Mouse (Mus musculus) spleen, adult 18-20 months (tissue): ENCODE results near the gene Zfp526.

Experiments used
- DNase-seq, 2 experiments: peaks; one replicate each; pipeline ENCODE4 v3.0.0; 2022; ENCODE audit warnings: mixed read lengths in 2 of 2

Zfp526 gene

DNA sequence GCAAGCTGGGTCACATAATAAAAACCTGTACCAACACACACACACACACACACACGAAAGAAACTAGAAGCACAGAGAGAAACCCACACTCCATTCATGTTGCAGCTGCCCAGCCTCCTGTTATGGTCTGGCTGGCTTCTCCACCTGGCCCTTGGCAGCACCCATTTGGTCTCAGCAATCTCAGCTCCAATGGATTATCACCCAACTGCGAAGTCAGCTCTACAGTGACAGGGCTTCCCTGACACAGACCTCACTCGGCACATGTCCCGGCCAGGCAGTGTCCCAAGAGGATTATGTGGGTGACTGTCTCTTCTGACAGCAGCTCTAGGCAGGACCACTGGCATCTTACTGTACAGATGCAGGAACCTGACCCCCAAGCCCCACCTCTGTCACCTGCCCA is 10.7 kb upstream of the Zfp526 start:
- no peak for DNase-seq

DNA sequence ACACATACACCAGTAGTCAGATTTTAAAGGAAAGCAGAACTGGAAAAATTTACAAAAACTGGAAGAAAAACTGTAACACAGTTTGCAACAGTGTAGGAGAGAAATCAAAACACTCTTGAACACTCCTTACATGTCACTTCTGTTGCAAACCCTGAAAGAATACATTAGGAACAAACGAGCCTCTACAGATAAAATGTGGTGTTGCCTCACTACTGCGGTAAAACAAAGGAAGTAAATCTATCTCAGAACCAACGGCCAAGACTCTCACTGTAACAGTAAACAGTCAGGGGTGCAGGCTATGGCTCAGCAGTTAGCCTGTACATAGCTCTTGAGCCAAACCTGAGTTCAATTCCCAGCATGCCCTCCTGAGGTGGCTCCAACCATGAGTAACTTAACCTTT is 8.1 kb upstream of the Zfp526 start:
- no peak for DNase-seq

- no peak for DNase-seq
Observed at GRCm38 (mm10) chr7:25214172-25214571, 7.1 kb upstream of the Zfp526 start.

DNA sequence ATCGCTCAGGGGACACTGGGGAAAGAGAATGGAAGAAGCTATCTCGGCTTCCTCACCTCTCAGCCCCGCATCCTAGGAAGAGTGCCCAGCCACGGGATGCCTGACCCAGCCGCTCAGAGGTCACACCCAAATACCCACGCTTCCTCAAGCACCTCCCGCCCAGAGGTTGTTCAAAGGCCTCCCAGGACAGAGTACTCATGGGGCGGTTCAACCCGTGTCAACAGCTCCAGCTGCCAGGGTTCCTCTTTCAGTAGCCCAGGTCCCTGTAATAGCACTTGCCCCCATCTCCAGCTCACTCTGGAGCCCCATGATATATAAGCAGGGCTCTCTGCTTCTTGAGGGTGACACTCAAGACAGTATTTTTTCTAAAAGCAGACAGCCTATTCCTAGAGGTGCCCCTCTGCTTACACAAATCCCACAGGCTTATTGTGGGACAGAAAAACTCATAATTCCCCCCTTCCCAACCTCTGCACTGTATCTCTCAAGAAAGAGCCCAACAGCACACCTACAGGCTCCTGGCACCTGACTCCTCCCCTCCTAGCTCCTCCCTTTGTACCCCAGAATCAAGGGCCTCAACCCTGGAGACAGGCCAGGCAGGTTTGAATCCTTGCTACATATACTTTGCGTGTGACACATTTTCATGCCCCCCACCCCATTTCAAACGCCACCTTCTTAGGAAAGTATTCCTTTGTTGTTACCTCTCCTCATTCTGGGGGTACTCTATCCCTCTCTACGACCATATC is 3.4 kb upstream of the Zfp526 start:
- no peak for DNase-seq

GRCm38 (mm10) chr7:25218705-25219415 is 2.4 kb upstream of the Zfp526 start:
- peak; percentile 34 to 48 for DNase-seq

GRCm38 (mm10) chr7:25219416-25219750 is 1.8 kb upstream of the Zfp526 start:
- DNase-seq = no peak

DNA sequence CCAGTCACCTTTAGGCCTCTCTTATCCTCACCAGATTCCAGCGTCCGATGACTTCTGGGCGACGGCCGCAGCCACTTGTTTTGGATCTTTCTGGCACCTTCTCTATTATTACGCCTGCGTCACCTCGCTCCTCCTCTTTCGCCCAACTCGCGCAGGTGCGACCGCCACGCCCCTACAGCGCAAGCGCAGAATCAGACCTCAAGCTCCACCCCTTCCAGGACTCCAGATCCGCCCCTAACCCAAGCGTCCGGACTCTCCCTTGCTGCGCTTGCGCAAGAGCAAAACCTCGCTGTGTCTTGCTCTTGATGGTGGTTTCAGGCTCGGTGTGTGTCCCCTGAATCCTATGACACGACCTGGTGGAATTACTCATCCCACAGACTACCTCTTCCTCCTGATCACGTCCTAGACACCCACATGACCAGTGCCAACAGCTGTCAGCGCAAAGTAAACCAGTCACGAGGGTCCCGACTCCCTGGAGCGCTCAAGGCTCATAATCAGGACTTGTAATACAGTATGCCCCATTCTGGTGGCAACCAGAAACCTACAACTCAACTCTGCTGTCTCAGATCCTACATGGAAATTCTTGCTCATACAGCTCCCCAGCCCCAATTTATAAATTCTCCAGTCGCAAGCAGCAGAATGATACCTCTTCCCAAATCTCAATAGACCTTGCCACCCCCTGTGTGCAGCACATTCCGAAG is 1.3 kb upstream of the Zfp526 start:
- peak; percentile 93 to 97 for DNase-seq

DNA sequence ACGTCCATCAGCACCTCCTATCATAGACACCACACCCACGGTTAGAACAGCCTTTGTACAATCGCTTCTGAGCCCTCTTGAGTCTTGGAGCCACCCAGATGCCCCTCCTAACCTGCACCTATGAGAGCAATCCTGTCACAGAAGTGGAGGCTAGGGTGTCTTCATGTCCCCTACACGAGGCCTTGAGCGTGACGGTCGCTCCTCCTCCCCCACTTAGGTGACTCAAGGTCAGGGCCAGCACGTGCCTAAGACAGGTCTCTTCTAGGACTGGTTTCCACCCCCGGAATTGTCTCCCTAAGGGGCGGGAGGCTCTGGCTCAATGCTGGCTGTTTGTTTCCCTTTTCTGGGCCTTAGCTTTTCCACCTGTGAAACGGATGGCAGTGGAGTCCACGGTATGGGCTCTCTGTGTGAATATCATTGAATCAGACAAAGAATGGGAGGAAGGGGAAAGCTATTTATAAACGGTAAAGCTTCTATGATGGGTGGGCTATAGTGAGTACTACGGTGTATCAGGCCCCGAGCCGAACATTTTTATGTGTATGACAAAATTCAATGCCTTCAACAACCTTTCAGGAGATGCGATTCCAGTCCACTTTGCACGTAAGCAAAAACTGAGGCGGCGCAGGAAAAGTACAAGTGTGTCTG is 646 bp upstream of the Zfp526 start, which contains the start of gene Dedd2:
TSS of gene Dedd2 (minus strand) at position 159 of the 645 bp plus-strand sequence.
- peak in 1 of 2 experiments; percentile 30 for DNase-seq

DNA sequence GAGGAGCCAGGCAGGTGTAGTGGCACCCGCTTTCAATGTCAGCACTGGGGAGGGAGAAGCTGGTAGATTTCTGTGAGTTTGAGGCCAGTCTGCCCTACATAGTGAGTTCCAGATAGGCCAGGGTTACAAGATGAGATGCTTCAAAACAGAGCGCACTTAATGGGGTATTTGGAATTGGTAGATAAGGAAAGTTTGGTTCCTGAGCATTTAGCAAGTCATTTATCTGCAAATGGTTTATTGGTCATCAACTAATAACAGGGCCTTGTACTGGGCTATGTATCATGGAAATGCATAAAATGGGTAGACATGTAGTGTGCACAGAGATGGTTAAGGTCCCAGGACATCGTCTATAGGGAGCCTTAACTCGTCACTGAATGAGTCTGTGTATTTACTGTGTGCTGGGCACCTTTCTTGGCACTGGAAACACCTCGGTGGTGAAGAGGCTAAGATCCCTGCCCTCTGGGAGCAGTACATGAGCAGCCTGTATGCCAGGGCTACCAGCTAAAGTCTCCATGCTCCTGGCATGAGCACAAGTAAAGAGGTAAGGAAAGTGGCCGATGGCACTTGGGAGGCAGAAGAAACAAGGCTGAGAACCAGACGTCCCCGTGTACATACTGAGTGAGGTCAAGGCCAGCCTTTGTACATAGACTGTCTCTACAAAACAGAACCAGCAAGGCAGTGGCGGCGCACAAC is 1.2 kb downstream of the Zfp526 start:
- no peak for DNase-seq

- no peak for DNase-seq
Observed at GRCm38 (mm10) chr7:25227523-25228300, 6.5 kb downstream of the Zfp526 start.

GRCm38 (mm10) chr7:25230690-25231285 is 9.6 kb downstream of the Zfp526 start:
- no peak for DNase-seq

GRCm38 (mm10) chr7:25232101-25232648 is 10.9 kb downstream of the Zfp526 start:
- no peak for DNase-seq

DNA sequence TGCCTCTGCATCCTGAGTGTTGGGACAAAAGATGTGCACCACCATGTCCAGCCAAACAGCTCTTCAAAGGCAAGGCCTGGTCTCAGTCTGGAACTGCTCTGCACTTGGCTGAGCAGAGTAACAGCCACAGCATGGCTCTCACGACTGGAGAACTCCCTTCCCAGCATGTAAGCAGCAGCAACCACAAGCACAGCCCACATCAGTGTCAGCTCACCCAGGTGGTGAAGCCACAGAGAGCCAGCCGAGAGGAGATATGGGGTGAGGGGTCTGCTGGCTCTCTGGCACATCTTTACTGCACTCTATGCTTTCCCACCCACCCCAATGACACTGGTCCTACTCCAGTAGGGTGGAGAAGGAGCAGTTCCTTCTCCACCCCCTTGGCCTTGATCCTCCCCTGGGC is 11.8 kb downstream of the Zfp526 start:
- no peak for DNase-seq

GRCm38 (mm10) chr7:25235526-25235925 is 14.3 kb downstream of the Zfp526 start:
- no peak for DNase-seq

DNA sequence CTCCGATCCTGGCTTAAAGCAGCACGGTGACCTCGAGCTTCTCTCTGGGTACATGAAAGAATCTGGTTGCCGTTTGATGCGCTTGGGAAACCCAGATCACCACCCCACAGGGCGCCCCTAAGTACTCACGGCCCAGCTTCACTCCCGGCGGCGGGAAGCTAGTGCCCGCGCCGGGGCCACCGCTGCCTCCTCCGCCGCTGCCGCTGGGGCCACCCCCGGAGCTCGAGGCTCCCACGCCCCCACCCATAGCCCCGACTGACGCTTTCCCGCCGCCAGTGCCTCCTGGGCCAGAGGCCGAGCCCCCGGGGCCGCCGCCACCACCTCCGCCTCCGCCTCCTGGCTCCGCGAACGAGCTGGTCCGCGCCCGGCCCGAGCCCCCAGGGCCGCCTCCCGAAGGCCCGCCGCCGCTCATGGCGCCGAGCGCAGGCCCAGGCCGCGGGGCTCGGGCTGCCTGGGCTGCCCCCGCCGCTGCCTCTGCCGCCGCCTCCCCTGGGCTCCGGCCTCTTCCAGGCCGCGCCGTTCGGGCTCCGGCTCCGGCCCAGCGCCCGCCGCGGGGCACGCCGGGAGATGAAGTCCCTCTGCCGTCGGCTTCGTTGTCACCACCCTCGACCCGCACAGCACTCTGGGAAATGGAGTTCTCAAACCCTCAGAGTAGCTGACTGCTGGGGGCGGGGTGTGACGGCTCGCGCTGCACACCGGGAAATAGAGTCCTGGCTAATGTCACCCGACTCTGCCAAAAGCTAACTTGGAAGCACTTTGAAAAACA is 16.2 kb downstream of the Zfp526 start, which contains the start of gene Gsk3a:
TSS of gene Gsk3a (minus strand) at position 603 of the 766 bp plus-strand sequence.
- peak; percentile 96 to 98 for DNase-seq

DNA sequence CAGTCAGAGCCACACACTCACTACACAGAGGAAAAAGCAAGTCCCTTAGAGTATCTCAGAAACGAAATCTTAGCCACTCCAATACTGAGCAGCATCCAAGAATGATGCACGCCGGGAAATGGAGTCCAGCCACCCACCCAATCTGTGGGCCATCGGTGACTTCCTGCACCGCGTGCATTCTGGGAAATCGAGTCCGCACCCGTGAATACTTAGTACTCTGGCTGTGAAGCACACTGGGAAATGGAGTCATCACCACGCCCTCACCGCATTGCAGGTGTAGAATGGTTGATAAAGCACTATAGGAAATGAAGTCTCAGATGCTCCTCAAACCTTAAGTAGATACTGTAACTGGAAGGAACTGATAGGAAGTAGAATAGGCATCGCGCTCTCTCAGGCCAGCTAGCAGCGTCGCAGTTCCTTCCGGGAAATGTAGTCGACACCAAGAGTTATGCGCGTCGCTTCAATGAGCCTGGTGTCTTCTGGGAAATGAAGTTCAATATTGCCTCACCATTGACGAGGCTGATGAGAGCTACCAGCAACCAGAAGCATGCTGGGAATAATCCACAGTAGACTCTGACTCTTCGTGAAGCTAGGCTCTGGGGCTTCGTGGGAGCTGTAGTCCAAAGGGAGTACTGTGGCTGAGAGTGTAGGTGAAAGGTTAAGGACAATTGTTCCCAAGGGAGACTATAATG is 16.9 kb downstream of the Zfp526 start:
- peak; percentile 85 for DNase-seq

DNA sequence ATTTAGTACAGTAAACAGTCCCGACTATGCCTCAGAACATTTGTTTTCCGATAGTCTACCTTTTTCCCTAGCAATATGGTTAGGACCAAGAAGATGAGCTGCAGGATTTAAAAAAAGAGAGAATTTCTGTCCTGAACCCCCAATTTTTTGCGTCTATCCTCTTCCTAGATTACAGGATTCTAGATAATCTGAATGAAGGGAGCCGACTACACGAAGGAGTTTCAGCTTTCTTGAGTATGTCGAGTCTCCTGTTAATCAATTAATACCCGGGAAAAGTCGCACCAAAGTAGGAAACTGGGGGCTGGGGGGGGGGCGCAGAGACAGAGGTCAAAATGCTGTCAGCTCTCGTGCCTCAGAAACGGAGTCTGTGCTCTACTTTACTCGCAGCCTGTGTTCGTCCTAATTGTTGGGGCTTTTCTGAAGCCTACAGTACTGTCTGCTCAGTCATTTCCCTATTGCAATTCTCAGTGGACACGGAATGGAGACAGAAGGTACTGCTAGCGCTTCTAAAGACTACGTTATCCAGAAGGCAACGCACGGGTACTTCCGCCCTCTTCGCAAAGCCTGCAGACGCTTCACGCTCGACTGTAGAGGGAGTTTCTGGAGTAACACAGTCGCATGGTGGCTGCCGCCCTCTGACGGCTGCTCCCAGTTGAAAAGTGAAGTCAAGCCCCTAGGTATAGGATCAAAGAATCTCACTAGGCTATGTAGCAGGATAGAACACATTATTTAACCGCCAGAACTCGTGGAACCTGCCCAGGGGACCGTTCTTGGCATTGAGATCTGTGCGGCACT is 17.8 kb downstream of the Zfp526 start:
- DNase-seq = peak; percentile 69 to 75

- no peak for DNase-seq
Observed at GRCm38 (mm10) chr7:25240631-25241030, 19.4 kb downstream of the Zfp526 start.

- DNase-seq = no peak
Observed at GRCm38 (mm10) chr7:25241062-25241461, 19.8 kb downstream of the Zfp526 start.
